Mouse (Mus musculus) left cerebral cortex, postnatal 10 days (tissue): Measurements from ENCODE around the gene Kcmf1. TPM values are rescaled to one million over a fixed set of nuclear protein-coding genes. Genes with fewer than 3 reads are reported as not detected.

ENCODE experiments used
- DNase-seq, 2 experiments: peaks; one replicate each; pipeline ENCODE4 v3.0.0; 2021 to 2022; ENCODE audit warnings: low spot score in 2 of 2, mixed read lengths in 1 of 2; ENCODE audit errors: extremely low spot score in 1 of 2
- intact Hi-C: fragments of 180-260 bp; cut with DNase I; formaldehyde crosslinking; loops from one replicate; pipeline ENCODE4 v1.15.1; 2025
- total RNA-seq, 2 experiments: library from RNA; stranded (reverse); gene quantifications; 2 replicates each; pipeline ENCODE4 v1.2.3; 2021

Gene Kcmf1
- total RNA-seq = 10 to 100 TPM; 61.6 to 64.7 TPM

- peak; percentile 35 to 88 for DNase-seq
- intact Hi-C loops = loop anchor here (5.0 kb wide), 1 partner anchor 48 kb away; no protein-coding TSS in a partner anchor
These were observed at the start of gene Kcmf1 for GRCm38 (mm10) chr6:72899781-72900681. Gene Kcmf1, minus strand, starts transcription at chr6:72899979.

- peak; percentile 35 to 76 for DNase-seq
- intact Hi-C loops = no loop called here
These were observed 49.5 kb upstream of the Kcmf1 start for GRCm38 (mm10) chr6:72949161-72949756.

GRCm38 (mm10) chr6:72948392-72948791 is 48.6 kb upstream of the Kcmf1 start:
- DNase-seq = no peak
- intact Hi-C loops = no loop called here

GRCm38 (mm10) chr6:72947960-72948359 is 48.2 kb upstream of the Kcmf1 start:
- DNase-seq = peak in 1 of 2 experiments; percentile 69
- intact Hi-C loops = no loop called here

- intact Hi-C loops = loop anchor here (5.0 kb wide), 2 partner anchors 212 to 287 kb away; no protein-coding TSS in a partner anchor
- peak; percentile 55 to 63 for DNase-seq
These were observed 40.7 kb upstream of the Kcmf1 start for GRCm38 (mm10) chr6:72940493-72940892.

GRCm38 (mm10) chr6:72937859-72938258 is 38.1 kb upstream of the Kcmf1 start:
- DNase-seq = no peak
- intact Hi-C loops = no loop called here

GRCm38 (mm10) chr6:72937430-72937829 is 37.7 kb upstream of the Kcmf1 start:
- no peak for DNase-seq
- intact Hi-C loops = no loop called here

GRCm38 (mm10) chr6:72932955-72933354 is 33.2 kb upstream of the Kcmf1 start:
- intact Hi-C loops = no loop called here

GRCm38 (mm10) chr6:72931533-72931932 is 31.8 kb upstream of the Kcmf1 start:
- no peak for DNase-seq
- intact Hi-C loops = no loop called here

More at GRCm38 (mm10) chr6:72932955-72933354, 33.2 kb upstream of the Kcmf1 start:
- DNase-seq = no peak

GRCm38 (mm10) chr6:72929795-72930398 is 30.1 kb upstream of the Kcmf1 start:
- intact Hi-C loops = no loop called here
- no peak for DNase-seq

- DNase-seq = peak in 1 of 2 experiments; percentile 71
- intact Hi-C loops = no loop called here
These were observed 27.1 kb upstream of the Kcmf1 start for GRCm38 (mm10) chr6:72926755-72927482.

GRCm38 (mm10) chr6:72926031-72926430 is 26.3 kb upstream of the Kcmf1 start:
- intact Hi-C loops = no loop called here
- no peak for DNase-seq

- intact Hi-C loops = no loop called here
- no peak for DNase-seq
These were observed 23.6 kb upstream of the Kcmf1 start for GRCm38 (mm10) chr6:72923381-72923780.

GRCm38 (mm10) chr6:72921081-72921480 is 21.3 kb upstream of the Kcmf1 start:
- no peak for DNase-seq
- intact Hi-C loops = no loop called here

GRCm38 (mm10) chr6:72918510-72919033 is 18.8 kb upstream of the Kcmf1 start:
- intact Hi-C loops = no loop called here
- DNase-seq = no peak

- intact Hi-C loops = no loop called here
- no peak for DNase-seq
These were observed 16.6 kb upstream of the Kcmf1 start for GRCm38 (mm10) chr6:72916330-72916729.

- no peak for DNase-seq
- intact Hi-C loops = no loop called here
These were observed 14.4 kb upstream of the Kcmf1 start for GRCm38 (mm10) chr6:72914087-72914749.

- no peak for DNase-seq
- intact Hi-C loops = no loop called here
These were observed 11.5 kb upstream of the Kcmf1 start for GRCm38 (mm10) chr6:72911261-72911660.
